8 mouse cellular contexts compared by ENCODE assay signal in genomic region chr10:43580649-43581078, GRCm38 (mm10). TPM values are rescaled to one million over a fixed set of nuclear protein-coding genes. Genes with fewer than 3 reads are reported as not detected.
DNase-seq lines count a peak whose midpoint lies in the region; ATAC-seq and TF ChIP-seq lines count a peak whose summit lies in the region.

No protein-coding gene starts in this region.

- peak; percentile 13 to 33 for DNase-seq in urinary bladder, adult 18-20 months (ENCODE audit: low spot score in 2 of 2)
- no peak for DNase-seq in urinary bladder, postnatal 10 days (ENCODE audit: low spot score)
- peak; percentile 25 for DNase-seq in heart, postnatal 4 days
- DNase-seq in thymus, postnatal 0 days (ENCODE audit: low spot score) = peak; percentile 56
- no peak for DNase-seq in layer of hippocampus, postnatal 36 days

- no peak for ATAC-seq in limb, embryonic 12.5 days (ENCODE audit: insufficient number of reproducible peaks, insufficient read depth, low FRiP score, low TSS enrichment, low read depth)
- ATAC-seq in midbrain, embryonic 12.5 days (ENCODE audit: low FRiP score, low read depth) = peak; percentile 70

- peak overlapping the region; percentile 97 for H3K9ac ChIP-seq in limb, embryonic 12.5 days (replicated peaks)
- H3K9ac ChIP-seq in midbrain, embryonic 12.5 days (replicated peaks) = peak overlapping the region; percentile 93

- peaks cover 44% of the 10 kb centered on the region for H3K36me3 ChIP-seq in limb, embryonic 12.5 days
- H3K36me3 ChIP-seq in midbrain, embryonic 12.5 days = peaks cover 33% of the 10 kb centered on the region

- WGBS in limb, embryonic 12.5 days = under 1% methylated on average over 15 of the region's 15 CpGs
- WGBS in midbrain, embryonic 12.5 days = under 1% methylated on average over 15 of the region's 15 CpGs

- TF ChIP-seq CTCF in cortical plate, adult 2 months (IDR thresholded peaks at IDR 0.05; ENCODE audit: extremely low read depth, insufficient read depth, low read length) = no peak

- peak overlapping the region; percentile 30 for H3K4me3 ChIP-seq in cortical plate, adult 2 months (ENCODE audit: insufficient read depth, low read length)
- H3K4me3 ChIP-seq in limb, embryonic 12.5 days (replicated peaks) = peak overlapping the region; percentile 85
- H3K4me3 ChIP-seq in midbrain, embryonic 12.5 days = peak overlapping the region; percentile 78

- TF ChIP-seq POLR2A in cortical plate, adult 2 months (IDR thresholded peaks at IDR 0.05; ENCODE audit: extremely low read depth, insufficient read depth, low read length) = no peak

- H3K4me2 ChIP-seq in limb, embryonic 12.5 days = peak overlapping the region; percentile 74
- H3K4me2 ChIP-seq in midbrain, embryonic 12.5 days (replicated peaks) = peak overlapping the region; percentile 79

- no peak overlapping the region for H3K27ac ChIP-seq in cortical plate, adult 2 months (ENCODE audit: insufficient read depth, low read length)
- H3K27ac ChIP-seq in limb, embryonic 12.5 days = peak overlapping the region; percentile 100
- H3K27ac ChIP-seq in midbrain, embryonic 12.5 days (replicated peaks) = peak overlapping the region; percentile 97

- 0 out of 2 replicates have a peak, but pooled peaks cover 1% of the 10 kb centered on the region for H3K4me1 ChIP-seq in cortical plate, adult 2 months (ENCODE audit: control insufficient read depth, insufficient read depth, low read length)
- H3K4me1 ChIP-seq in limb, embryonic 12.5 days (replicated peaks) = peaks cover 14% of the 10 kb centered on the region
- H3K4me1 ChIP-seq in midbrain, embryonic 12.5 days = peaks cover 16% of the 10 kb centered on the region

- H3K9me3 ChIP-seq in limb, embryonic 12.5 days = 0 out of 2 replicates have a peak, but pooled peaks cover 8% of the 10 kb centered on the region
- no peaks in the 10 kb centered on the region for H3K9me3 ChIP-seq in midbrain, embryonic 12.5 days

- H3K27me3 ChIP-seq in limb, embryonic 12.5 days = no peaks in the 10 kb centered on the region
- H3K27me3 ChIP-seq in midbrain, embryonic 12.5 days = peaks cover 15% of the 10 kb centered on the region

RNA-seq across cellular contexts. Expression of gene Cd24a, which starts 2.6 kb away (rescaled TPM):
- polyA plus RNA-seq in cortical plate, adult 2 months (2012; rRNA removed) = 7.6 and 13.5 TPM in 2 replicates
- 10 to 100 TPM; 14.6 to 22.6 TPM for total RNA-seq in heart, postnatal 4 days (2021)
- polyA plus RNA-seq in limb, embryonic 12.5 days (2016; fragmentation: Nextera tagmentation; extraction: Ambion mirVana) = 612 and 635 TPM in 2 replicates
- polyA plus RNA-seq in midbrain, embryonic 12.5 days (2016; fragmentation: Nextera tagmentation; extraction: Ambion mirVana) = 545 and 575 TPM in 2 replicates
- polyA plus RNA-seq in thymus, postnatal 0 days (2015; fragmentation: Nextera tagmentation; extraction: Ambion mirVana) = 169 and 194 TPM in 2 replicates
- total RNA-seq in layer of hippocampus, postnatal 36 days (2021) = 10 to 100 TPM; 10.4 to 11.5 TPM

RNA-seq across cellular contexts. Expression of gene 1700021F05Rik, which starts 39.9 kb away (rescaled TPM):
- polyA plus RNA-seq in cortical plate, adult 2 months (2012; rRNA removed) = 30.9 and 37.4 TPM in 2 replicates
- 10 to 100 TPM; 89.9 to 94.5 TPM for total RNA-seq in heart, postnatal 4 days (2021)
- polyA plus RNA-seq in limb, embryonic 12.5 days (2016; fragmentation: Nextera tagmentation; extraction: Ambion mirVana) = 55.6 and 64.2 TPM in 2 replicates
- polyA plus RNA-seq in midbrain, embryonic 12.5 days (2016; fragmentation: Nextera tagmentation; extraction: Ambion mirVana) = 59.1 and 62.8 TPM in 2 replicates
- 48.4 and 54.3 TPM in 2 replicates for polyA plus RNA-seq in thymus, postnatal 0 days (2015; fragmentation: Nextera tagmentation; extraction: Ambion mirVana)
- total RNA-seq in layer of hippocampus, postnatal 36 days (2021) = 10 to 100 TPM; 42.3 to 43.8 TPM

RNA-seq across cellular contexts. Expression of gene Gm9803, which starts 56.8 kb away (rescaled TPM):
- 24.8 and 26.6 TPM in 2 replicates for polyA plus RNA-seq in cortical plate, adult 2 months (2012; rRNA removed)
- 1 to 10 TPM; 5.8 to 6.4 TPM for total RNA-seq in heart, postnatal 4 days (2021)
- 12.8 and 14.1 TPM in 2 replicates for polyA plus RNA-seq in limb, embryonic 12.5 days (2016; fragmentation: Nextera tagmentation; extraction: Ambion mirVana)
- 11.5 and 15.8 TPM in 2 replicates for polyA plus RNA-seq in midbrain, embryonic 12.5 days (2016; fragmentation: Nextera tagmentation; extraction: Ambion mirVana)
- 30.6 and 33.2 TPM in 2 replicates for polyA plus RNA-seq in thymus, postnatal 0 days (2015; fragmentation: Nextera tagmentation; extraction: Ambion mirVana)
- total RNA-seq in layer of hippocampus, postnatal 36 days (2021) = 1 to 10 TPM; 3.2 to 7.6 TPM

Comparison
In these comparisons a context has a peak if more than half of its experiments do, and no peak if none do; other contexts are left out.
1. DNase-seq: peak in urinary bladder, adult 18-20 months (2 of 2), heart, postnatal 4 days (single experiment) and thymus, postnatal 0 days (single experiment); none in urinary bladder, postnatal 10 days (single experiment) and layer of hippocampus, postnatal 36 days (0 of 2).
2. H3K4me3 ChIP-seq: peak in every context shown above with its lines; median percentile 85 in limb, embryonic 12.5 days; 78 in midbrain, embryonic 12.5 days; 30 in cortical plate, adult 2 months.
3. RNA of gene Cd24a, which starts 2.6 kb away (polyA plus RNA-seq): 612 to 635 TPM in limb, embryonic 12.5 days, 545 to 575 TPM in midbrain, embryonic 12.5 days and 169 to 194 TPM in thymus, postnatal 0 days; 7.6 to 13.5 TPM in cortical plate, adult 2 months; every median in the first group is over 10 times any median in the second.